Mouse (Mus musculus) forebrain, embryonic 11.5 days (tissue): Measurements from ENCODE around the gene Cmpk2. TPM values are rescaled to one million over a fixed set of nuclear protein-coding genes. Genes with fewer than 3 reads are reported as not detected.

Source experiments
- ATAC-seq: fragments of 200-750 bp; cut with Nextera tagmentation; replicated peaks from 2 replicates; pipeline ENCODE4 v1.8.0; 2017; ENCODE audit warnings: moderate TSS enrichment; ENCODE audit not compliant: low FRiP score
- DNase-seq: peaks from one replicate; pipeline ENCODE4 v3.0.0-alpha.2; 2017; ENCODE audit warnings: low spot score
- H3K27ac ChIP-seq: fragments of 300-500 bp; sonication (generic); 2 replicates; pipeline ENCODE4 v1.5.1; 2014; ENCODE audit warnings: low read depth, low read length
- H3K27me3 ChIP-seq: fragments of 300-500 bp; sonication (generic); 2 replicates; pipeline ENCODE4 v1.6.1; 2014; ENCODE audit warnings: mild to moderate bottlenecking, low read length, mixed read lengths; ENCODE audit not compliant: control insufficient read depth, insufficient read depth
- H3K36me3 ChIP-seq: fragments of 300-500 bp; sonication (generic); 2 replicates; pipeline ENCODE4 v1.6.1; 2014; ENCODE audit warnings: mild to moderate bottlenecking, low read length, moderate library complexity, mixed read lengths; ENCODE audit not compliant: control insufficient read depth, insufficient read depth
- H3K4me1 ChIP-seq: fragments of 300-500 bp; sonication (generic); replicated peaks from 2 replicates; pipeline ENCODE4 v1.6.1; 2014; ENCODE audit warnings: low read length, mixed read lengths; ENCODE audit not compliant: control insufficient read depth, insufficient read depth
- H3K4me2 ChIP-seq: fragments of 300-500 bp; sonication (generic); 2 replicates; pipeline ENCODE4 v1.6.1; 2014; ENCODE audit warnings: low read depth, mild to moderate bottlenecking, low read length, moderate library complexity, mixed read lengths; ENCODE audit not compliant: severe bottlenecking
- H3K4me3 ChIP-seq: fragments of 300-500 bp; sonication (generic); 2 replicates; pipeline ENCODE4 v1.5.1; 2014; ENCODE audit warnings: low read depth, low read length
- H3K9ac ChIP-seq: fragments of 300-500 bp; sonication (generic); 2 replicates; pipeline ENCODE4 v1.6.1; 2014; ENCODE audit warnings: low read length
- H3K9me3 ChIP-seq: fragments of 300-500 bp; sonication (generic); 2 replicates; pipeline ENCODE4 v1.6.1; 2016; ENCODE audit warnings: low read length, mixed read lengths; ENCODE audit not compliant: control insufficient read depth
- WGBS: fragments of 180-500 bp; shearing (Covaris S2); extraction: QIAGEN DNeasy Blood & Tissue Kit; methylation state at CpG from one replicate; pipeline ENCODE4 v1.1.7; 2014; 5-methylcytosine and 5-hydroxymethylcytosine counted together
- polyA plus RNA-seq: library from polyadenylated mRNA; unstranded; fragments of >200 nt; fragmentation: Nextera tagmentation; extraction: Ambion mirVana; gene quantifications from 2 replicates; pipeline ENCODE4 v1.2.1, GENCODE M21; 2014

Cmpk2 gene
- polyA plus RNA-seq, 1 experiment from 2014 or later: 7.4 TPM

DNA sequence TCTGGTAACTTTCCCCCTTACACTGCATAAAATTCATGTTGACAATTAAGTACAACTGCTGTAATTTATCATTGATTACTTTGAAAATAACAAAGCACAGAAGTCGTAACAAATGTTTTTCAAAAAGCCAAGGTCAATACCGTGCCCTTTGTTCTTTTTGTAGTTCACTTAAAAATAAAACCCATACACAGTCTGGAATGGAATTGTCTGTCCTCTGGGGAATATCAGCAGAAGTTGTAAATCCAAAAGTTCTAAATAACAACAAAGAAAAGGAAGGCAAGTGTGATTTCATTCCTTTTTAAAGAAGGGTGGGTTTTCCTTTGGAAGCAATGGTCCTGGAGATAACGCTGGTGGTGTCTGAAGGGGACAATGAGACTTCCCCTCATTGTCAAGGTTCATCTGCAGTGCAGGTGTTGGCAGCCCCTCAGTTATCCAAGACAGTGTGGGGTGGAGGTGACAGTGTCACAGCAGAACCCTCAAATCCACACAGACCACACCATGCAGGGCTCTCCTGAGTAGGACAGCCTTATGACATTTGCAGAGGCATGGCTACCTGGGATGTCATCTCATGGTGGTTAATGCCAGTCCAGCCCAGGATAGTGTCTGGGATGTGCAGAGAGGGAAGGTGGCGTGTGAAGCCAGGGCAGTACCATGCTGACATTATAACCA, 22.5 kb upstream of the Cmpk2 start:
- Histone ChIP-seq H3K27me3 (no peaks in the 10 kb centered on the region), H3K9me3 (no peaks in the 10 kb centered on the region), H3K4me1 (no peaks in the 10 kb centered on the region), H3K4me3 (no peak overlapping the region), H3K4me2 (no peak overlapping the region), H3K9ac (no peak overlapping the region), H3K27ac (no peak overlapping the region), H3K36me3 (no peaks in the 10 kb centered on the region)
- no peak for ATAC-seq
- peak; percentile 10 for DNase-seq
- 86% methylated on average over 4 of the region's 4 CpGs for WGBS

DNA sequence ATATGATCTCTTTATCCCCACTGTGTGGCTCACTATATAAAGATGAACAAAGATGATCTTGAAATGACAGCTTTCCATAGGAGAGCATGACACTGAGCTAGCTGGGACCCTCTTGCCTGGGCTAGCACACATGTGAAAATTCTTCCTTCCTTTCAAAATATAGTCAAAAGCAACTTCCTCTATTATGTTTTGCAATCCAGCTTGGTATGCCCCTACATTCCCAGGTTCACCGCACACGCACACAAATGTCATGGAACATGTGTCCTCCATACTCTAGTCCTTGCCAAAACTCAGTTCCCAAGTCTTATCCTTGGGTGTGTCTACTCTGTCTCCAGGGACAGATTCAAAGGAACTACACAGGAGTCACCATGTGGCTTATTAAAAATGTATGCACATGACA, 19.5 kb upstream of the Cmpk2 start:
- ATAC-seq (no peak), DNase-seq (peak; percentile 4)
- Histone ChIP-seq H3K9me3 (no peaks in the 10 kb centered on the region), H3K4me1 (no peaks in the 10 kb centered on the region), H3K4me3 (no peak overlapping the region), H3K9ac (no peak overlapping the region), H3K4me2 (no peak overlapping the region), H3K27ac (no peak overlapping the region), H3K27me3 (no peaks in the 10 kb centered on the region), H3K36me3 (no peaks in the 10 kb centered on the region)
- WGBS: 94% methylated on average over 2 of the region's 2 CpGs

DNA sequence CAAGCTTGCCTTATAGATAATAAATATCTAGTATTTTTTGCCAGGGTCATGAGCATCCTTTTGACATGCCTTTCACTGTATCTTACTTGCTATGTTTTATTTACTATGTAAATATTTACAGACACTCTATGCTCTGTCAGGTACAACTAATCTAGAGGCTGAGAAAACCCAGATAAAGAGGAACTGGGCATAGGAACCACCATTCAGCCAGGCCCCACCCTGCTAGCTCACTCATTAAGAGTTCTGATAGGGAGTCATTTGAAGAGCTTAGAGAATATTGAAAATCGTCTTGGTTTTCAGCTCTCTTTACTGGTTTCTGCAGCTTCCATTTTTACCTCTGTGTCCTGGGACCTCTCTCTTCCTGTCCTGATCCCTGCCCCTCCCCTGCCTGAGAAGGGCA, 17.9 kb upstream of the Cmpk2 start:
- Histone ChIP-seq H3K9me3 (no peaks in the 10 kb centered on the region), H3K27ac (no peak overlapping the region), H3K4me1 (0 out of 2 replicates have a peak, but pooled peaks cover 2% of the 10 kb centered on the region), H3K36me3 (no peaks in the 10 kb centered on the region), H3K9ac (no peak overlapping the region), H3K4me2 (no peak overlapping the region), H3K27me3 (no peaks in the 10 kb centered on the region), H3K4me3 (no peak overlapping the region)
- ATAC-seq: no peak
- no peak for DNase-seq
- WGBS: 70% methylated on average over 1 of the region's 1 CpGs

DNA sequence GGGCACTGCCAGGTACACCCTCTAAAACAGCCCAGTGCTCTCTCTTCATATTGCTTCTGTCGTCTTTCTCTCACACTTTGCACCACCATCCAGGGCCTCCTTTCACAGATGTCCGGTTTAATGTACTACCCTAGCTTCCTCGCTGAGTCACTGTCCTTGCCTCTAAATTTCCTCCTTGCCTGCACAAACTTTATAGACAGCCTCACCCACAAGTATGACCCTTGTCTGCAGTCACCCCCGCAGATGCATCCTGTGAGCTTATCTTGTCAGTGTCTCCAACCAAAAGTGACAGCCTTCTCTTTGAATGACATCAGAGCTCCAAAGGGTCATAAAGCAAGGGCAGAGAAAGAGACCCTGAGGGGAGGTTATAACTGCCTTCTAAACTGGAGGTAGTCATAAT, 16.1 kb upstream of the Cmpk2 start:
- 83% methylated on average over 4 of the region's 4 CpGs for WGBS
- 0 out of 2 replicates have a peak, but pooled peaks cover 4% of the 10 kb centered on the region for H3K4me1 ChIP-seq
- no peaks in the 10 kb centered on the region for H3K27me3 ChIP-seq
- no peak overlapping the region for H3K4me3 ChIP-seq
- no peak for ATAC-seq
- DNase-seq: no peak
- no peak overlapping the region for H3K4me2 ChIP-seq
- no peaks in the 10 kb centered on the region for H3K9me3 ChIP-seq
- H3K27ac ChIP-seq: no peak overlapping the region
- H3K9ac ChIP-seq: no peak overlapping the region
- H3K36me3 ChIP-seq: no peaks in the 10 kb centered on the region

DNA sequence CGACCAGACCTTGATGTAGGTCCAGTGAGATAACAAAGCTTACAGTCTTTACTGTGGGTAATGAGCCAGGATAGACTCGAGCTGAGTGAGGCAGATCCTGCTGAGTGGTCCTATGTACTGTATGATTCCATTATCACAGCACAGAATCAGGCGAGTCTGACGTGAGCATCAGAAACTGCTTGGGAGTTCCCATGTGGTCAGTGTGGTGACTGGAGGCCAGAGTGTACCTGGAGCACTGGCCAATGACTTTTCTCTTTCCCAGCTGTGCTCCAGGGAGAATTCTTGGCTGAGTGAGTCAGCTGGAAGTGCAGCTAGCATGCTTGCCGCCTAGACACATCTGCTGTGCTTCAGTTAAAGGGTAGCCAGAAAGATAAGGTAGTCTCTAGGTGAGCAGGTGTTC, 14.3 kb upstream of the Cmpk2 start:
- Histone ChIP-seq H3K9ac (no peak overlapping the region), H3K4me3 (no peak overlapping the region), H3K4me2 (no peak overlapping the region), H3K4me1 (0 out of 2 replicates have a peak, but pooled peaks cover 4% of the 10 kb centered on the region), H3K36me3 (no peaks in the 10 kb centered on the region), H3K27ac (no peak overlapping the region), H3K9me3 (no peaks in the 10 kb centered on the region), H3K27me3 (no peaks in the 10 kb centered on the region)
- ATAC-seq: no peak
- DNase-seq: no peak
- WGBS: 54% methylated on average over 5 of the region's 5 CpGs

DNA sequence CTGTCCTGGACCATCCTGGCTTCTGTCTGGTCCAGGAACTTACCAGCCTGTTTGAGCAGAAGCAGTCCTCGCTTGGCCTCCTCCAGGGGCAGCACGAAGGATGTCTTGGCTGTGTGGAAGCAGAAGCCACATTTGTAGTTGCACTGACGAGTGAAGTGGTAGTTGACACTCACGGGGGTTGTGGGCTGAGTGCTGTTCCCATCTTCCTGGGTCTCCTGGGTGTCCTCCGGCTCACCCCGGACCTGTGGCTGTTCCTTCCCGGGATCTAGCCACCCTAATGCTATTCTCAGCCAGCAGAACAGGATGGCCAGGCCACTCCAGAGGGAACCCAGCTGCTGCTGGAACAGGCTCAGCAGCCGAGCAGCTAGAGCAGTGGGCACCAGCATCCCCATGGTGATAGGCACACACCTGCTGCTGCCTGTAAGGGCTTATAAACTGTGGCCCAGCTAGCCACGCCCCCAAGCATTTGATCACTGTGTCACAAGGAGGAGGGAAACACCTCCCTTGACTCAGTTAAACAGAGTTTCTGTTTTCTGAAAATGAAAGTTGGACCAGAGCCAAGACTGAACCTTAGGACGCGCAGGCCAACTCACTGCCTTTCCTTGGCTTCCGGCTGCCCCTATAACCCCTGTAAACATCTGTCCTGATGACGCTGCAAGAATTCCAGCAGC, 12.8 kb upstream of the Cmpk2 start, which contains the start of gene Rsad2:
Gene Rsad2 (minus strand): TSS at position 425 of the 671 bp plus-strand sequence.
- Histone ChIP-seq H3K9ac (no peak within 1 kb of the TSS), H3K36me3 (no peaks in the 10 kb centered on the region), H3K9me3 (no peaks in the 10 kb centered on the region), H3K4me2 (no peak within 1 kb of the TSS), H3K27me3 (no peaks in the 10 kb centered on the region), H3K4me1 (0 out of 2 replicates have a peak, but pooled peaks cover 4% of the 10 kb centered on the region), H3K27ac (no peak within 1 kb of the TSS), H3K4me3 (no peak within 1 kb of the TSS)
- ATAC-seq: no peak
- WGBS: 58% methylated on average over 13 of the region's 13 CpGs
- DNase-seq: peak; percentile 56

DNA sequence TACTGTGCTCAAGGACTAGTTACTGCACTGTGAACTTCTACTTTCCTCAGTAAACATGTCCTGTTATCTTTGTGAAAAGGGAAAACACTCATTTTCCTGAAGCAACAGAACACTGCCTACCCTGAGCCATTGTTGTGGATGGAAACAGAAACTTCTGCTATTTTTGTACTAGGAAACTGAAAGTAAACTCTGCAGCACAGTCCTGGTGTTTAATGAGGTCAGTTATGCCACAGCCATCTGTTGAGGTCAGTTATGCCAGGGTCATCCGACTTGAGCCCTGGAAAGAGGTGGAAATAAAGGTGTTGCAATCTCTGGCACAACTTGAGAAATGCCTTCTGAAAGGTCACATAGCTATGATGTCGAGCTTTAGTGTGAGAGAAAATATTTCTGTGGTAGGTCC, 8.9 kb upstream of the Cmpk2 start:
- ATAC-seq (no peak), DNase-seq (no peak)
- Histone ChIP-seq H3K9ac (no peak overlapping the region), H3K27me3 (no peaks in the 10 kb centered on the region), H3K36me3 (no peaks in the 10 kb centered on the region), H3K4me2 (no peak overlapping the region), H3K27ac (no peak overlapping the region), H3K9me3 (no peaks in the 10 kb centered on the region), H3K4me1 (0 out of 2 replicates have a peak, but pooled peaks cover 4% of the 10 kb centered on the region), H3K4me3 (no peak overlapping the region)
- WGBS: 75% methylated on average over 2 of the region's 2 CpGs

DNA sequence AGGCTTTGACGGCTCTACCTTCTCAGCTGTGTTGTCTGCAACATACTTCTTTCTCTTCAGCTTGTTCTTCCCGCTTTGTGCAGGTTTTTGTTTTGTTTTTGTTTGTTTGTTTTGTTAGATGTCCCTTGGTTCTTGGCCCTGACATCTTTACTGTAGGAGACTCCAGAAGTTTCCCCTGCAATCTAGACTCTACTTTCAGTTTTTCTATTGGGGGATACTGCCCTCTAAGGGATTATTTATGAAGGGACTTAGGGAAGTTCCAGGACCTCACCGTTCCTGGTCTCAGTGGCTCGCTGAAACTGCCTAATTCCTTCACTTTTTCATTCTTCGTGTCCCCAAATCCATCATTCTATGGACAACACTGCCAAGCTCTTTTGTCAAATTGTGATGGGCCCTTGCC, 3.4 kb upstream of the Cmpk2 start:
- H3K4me1 ChIP-seq: no peaks in the 10 kb centered on the region; the same call in 1 of the 2 replicates
- no peak for DNase-seq
- no peak for ATAC-seq
- H3K4me2 ChIP-seq: no peak overlapping the region
- no peak overlapping the region for H3K9ac ChIP-seq
- H3K27ac ChIP-seq: no peak overlapping the region
- no peaks in the 10 kb centered on the region for H3K27me3 ChIP-seq
- WGBS: 79% methylated on average over 5 of the region's 5 CpGs
- no peaks in the 10 kb centered on the region for H3K36me3 ChIP-seq
- H3K9me3 ChIP-seq: no peaks in the 10 kb centered on the region
- H3K4me3 ChIP-seq: no peak overlapping the region

DNA sequence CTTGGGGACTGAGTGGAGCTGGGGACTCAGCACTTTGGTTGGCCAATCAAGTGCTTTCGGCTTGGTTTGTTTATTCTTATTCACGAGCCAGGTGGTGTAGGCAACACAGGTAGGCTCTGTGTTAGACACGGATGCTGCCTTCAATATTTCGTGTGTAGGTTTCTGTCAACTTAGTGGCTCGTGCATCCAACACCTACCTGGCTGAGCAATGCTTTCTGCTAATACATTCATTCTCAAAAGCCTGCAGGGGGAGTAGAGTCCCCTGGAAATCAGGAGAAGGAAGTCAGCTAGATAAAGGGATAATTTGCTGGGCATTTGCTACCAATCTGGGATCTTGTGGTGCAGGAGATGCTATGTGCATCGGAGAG, 1.0 kb downstream of the Cmpk2 start:
- ATAC-seq: no peak
- Histone ChIP-seq H3K36me3 (no peaks in the 10 kb centered on the region), H3K27me3 (no peaks in the 10 kb centered on the region), H3K9me3 (no peaks in the 10 kb centered on the region), H3K4me1 (no peaks in the 10 kb centered on the region; the same call in 1 of the 2 replicates), H3K4me3 (peak overlapping the region; percentile 64), H3K9ac (peak overlapping the region; percentile 81), H3K27ac (no peak overlapping the region), H3K4me2 (peak overlapping the region; percentile 100)
- DNase-seq: no peak
- WGBS: 26% methylated on average over 6 of the region's 6 CpGs
